Mouse (Mus musculus) left cerebral cortex, postnatal 10 days (tissue): Measurements from ENCODE around the gene Gm11549. TPM values are rescaled to one million over a fixed set of nuclear protein-coding genes. Genes with fewer than 3 reads are reported as not detected.

Experiments
- microRNA-seq: library from miRNA; unstranded; fragments of <30 nt; microRNA quantifications from one replicate; pipeline ENCODE4 v1.2.0, GENCODE M21; 2022
- total RNA-seq, 2 experiments: library from RNA; stranded (reverse); gene quantifications; 2 replicates each; pipeline ENCODE4 v1.2.3; 2021

The Gm11549 gene
- total RNA-seq, 2 experiments from 2014 or later = 15.9 to 18.8 TPM

Small RNA genes within 50 kb of the gene (microRNA-seq; reads per million reads assigned to microRNA genes)
- gene Mir7009 = 0.86 reads per million

Other genes starting within 250 kb of the Gm11549 start
- 10 to 100 TPM; 32.6 to 35.1 TPM for gene Anxa5, start 45.9 kb downstream of the Gm11549 start, total RNA-seq
- under 1 TPM in 1 of 2 experiments, not detected in 1; 0.41 TPM for gene 1810062G17Rik, start 45.9 kb downstream of the Gm11549 start, total RNA-seq
- 10 to 100 TPM; 49.9 to 50.6 TPM for gene Exosc9, start 30.8 kb upstream of the Gm11549 start, total RNA-seq
- 1 to 10 TPM; 4.6 to 7.2 TPM for gene Ccna2, start 50.3 kb upstream of the Gm11549 start, total RNA-seq
- gene Bbs7, start 91.7 kb upstream of the Gm11549 start, total RNA-seq = 10 to 100 TPM; 13.6 to 13.9 TPM
- gene Trpc3, start 168.4 kb upstream of the Gm11549 start, total RNA-seq = 10 to 100 TPM; 28.6 to 38.6 TPM